Mouse (Mus musculus): ENCODE results near the gene Map3k5.
"Not testable (repeated sequence)": the region's sequence is repeated elsewhere in the genome, so short reads cannot be mapped to it uniquely, and the experiment has no call there.

The Map3k5 gene

GRCm38 (mm10) chr10:19934384-19935294 lies at the start of gene Map3k5:
Gene Map3k5 (plus strand): TSS chr10:19934472.
- DNase-seq (ENCODE audit: low read depth) = peak; percentile 73

GRCm38 (mm10) chr10:19886249-19886648 lies 48.0 kb upstream of the Map3k5 start:
- DNase-seq (ENCODE audit: low read depth) = peak; percentile 33

DNA sequence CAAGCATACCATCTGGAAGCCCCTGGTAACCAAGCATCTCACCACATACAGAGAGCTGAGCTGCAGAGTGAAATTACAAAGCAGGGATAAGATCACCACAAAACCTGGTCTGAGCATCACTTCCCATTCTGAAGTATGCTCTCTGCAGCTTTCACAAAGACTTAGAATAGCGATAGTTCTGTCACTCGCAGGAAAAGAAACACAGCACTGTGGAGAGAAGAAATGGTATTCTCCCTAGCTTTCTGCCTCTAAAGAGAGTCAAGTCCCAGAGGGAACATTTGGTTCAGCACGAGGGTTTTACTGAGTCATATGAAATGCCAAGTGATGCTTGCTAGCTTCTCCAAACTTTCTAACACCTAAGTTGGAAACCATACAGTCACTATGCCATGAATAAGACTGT lies 44.4 kb upstream of the Map3k5 start:
- no peak for DNase-seq (ENCODE audit: low read depth)

DNA sequence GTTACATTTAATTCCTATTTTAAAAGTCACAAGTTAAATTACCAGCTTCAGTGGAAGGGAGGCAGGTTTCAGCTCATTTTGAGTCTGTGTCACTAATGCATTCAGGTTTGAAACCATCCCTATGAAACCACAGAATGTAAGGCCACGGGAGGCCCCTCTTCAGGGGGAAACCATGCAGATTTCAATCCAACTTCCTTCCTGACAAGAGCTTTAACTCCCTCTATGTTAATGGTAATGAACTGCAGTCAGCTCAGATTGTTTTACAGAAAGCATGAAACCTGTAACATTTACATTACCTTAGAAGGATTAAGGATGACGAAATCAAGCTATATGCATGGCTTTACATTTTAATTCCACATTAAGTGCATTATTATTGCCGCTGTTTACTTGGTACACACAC lies 42.6 kb upstream of the Map3k5 start:
- DNase-seq (ENCODE audit: low read depth) = no peak

DNA sequence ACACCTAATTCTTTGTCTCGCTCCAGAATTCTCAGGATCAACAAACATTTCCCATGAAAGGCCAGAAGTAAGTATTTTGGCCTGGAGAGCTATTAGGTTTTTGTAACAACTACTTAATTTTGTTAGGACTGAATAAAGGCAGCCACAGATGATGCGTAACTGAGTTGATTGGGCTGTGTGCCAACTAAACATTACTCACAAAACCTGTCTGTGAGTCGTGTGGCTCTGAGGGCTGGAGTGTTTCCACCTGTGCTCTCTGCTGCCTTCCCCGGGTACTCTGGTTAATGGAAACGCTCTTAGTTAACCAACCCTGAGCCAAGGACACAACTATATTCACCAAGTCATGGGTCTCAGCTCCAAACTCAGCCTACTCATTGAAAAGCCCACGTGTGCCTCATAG lies 41.1 kb upstream of the Map3k5 start:
- DNase-seq (ENCODE audit: low read depth) = no peak

- DNase-seq (ENCODE audit: low read depth) = peak; percentile 69
Measured at GRCm38 (mm10) chr10:19893976-19894375, 40.3 kb upstream of the Map3k5 start.

- no peak for DNase-seq (ENCODE audit: low read depth)
Measured at GRCm38 (mm10) chr10:19900191-19900590, 34.1 kb upstream of the Map3k5 start.

GRCm38 (mm10) chr10:19901992-19902391 lies 32.3 kb upstream of the Map3k5 start:
- peak; percentile 30 for DNase-seq (ENCODE audit: low read depth)

GRCm38 (mm10) chr10:19904077-19904820 lies 30.0 kb upstream of the Map3k5 start:
- no peak for DNase-seq (ENCODE audit: low read depth)

- peak; percentile 99 for DNase-seq (ENCODE audit: low read depth)
Measured at GRCm38 (mm10) chr10:19907246-19907804, 26.9 kb upstream of the Map3k5 start, which contains the start of gene Pex7. Gene Pex7 (minus strand): TSS chr10:19907689.

GRCm38 (mm10) chr10:19908076-19908475 lies 26.2 kb upstream of the Map3k5 start:
- DNase-seq (ENCODE audit: low read depth) = no peak

GRCm38 (mm10) chr10:19910516-19910915 lies 23.8 kb upstream of the Map3k5 start:
- no peak for DNase-seq (ENCODE audit: low read depth)

DNA sequence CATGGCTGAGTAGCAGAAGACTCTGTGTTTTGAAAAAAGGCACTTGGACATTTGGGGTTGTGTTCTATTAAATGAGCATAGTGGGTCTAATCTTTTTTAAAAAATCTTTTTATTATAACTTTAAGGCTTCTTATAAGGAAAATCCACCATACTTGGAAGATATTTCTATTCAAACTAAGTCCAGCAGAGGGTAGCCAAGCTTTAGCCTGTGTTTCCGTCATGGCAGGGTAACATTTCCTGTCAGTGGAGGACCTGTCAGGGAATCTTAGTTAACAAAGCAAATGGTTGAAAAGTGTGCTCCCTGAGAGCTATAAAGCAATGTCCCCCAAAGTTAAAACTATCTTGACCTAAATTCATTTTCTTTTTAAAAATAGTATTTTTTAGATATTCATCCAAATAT lies 22.7 kb upstream of the Map3k5 start:
- DNase-seq (ENCODE audit: low read depth) = peak; percentile 46

DNA sequence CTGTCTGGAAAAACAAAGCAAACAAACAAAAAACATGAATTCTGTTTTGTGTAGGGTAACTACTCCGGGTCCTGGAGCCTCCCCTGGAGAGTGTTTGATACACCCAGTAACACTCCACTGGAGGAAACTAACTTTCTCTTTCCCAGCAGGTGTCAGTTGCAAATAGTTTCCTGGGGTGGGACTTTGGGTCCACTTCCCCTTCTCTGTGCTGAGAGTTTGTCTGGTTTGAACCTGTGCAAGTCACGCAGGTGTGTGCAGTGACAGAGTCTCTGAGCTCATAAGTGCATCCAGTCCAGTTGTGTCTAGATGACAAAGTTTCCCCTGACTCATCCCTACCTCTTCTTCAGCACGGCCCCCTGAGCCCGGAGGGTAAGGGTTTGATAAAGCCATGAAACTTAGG lies 20.5 kb upstream of the Map3k5 start:
- no peak for DNase-seq (ENCODE audit: low read depth)

DNA sequence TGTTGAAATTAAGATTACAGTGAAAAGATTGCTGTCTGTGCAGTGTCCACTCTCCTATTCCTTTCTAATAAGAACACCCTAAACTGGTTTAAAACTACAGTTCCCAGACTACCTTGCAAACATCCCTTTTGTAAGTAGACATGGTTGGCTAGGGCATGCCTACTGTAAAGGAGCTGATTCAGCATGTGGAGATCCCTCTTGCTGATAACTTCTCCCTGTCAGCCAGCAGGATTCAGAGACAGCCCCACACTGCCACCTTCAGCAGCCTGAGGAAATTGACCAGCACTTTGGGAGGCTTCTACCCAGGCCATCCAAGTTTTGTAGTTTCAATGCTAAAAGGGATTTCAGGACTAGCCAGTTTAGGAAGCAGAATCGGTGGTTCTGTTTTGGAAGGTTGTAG lies 19.0 kb upstream of the Map3k5 start:
- DNase-seq (ENCODE audit: low read depth) = no peak

- no peak for DNase-seq (ENCODE audit: low read depth)
Measured at GRCm38 (mm10) chr10:19922410-19922809, 11.9 kb upstream of the Map3k5 start.

DNA sequence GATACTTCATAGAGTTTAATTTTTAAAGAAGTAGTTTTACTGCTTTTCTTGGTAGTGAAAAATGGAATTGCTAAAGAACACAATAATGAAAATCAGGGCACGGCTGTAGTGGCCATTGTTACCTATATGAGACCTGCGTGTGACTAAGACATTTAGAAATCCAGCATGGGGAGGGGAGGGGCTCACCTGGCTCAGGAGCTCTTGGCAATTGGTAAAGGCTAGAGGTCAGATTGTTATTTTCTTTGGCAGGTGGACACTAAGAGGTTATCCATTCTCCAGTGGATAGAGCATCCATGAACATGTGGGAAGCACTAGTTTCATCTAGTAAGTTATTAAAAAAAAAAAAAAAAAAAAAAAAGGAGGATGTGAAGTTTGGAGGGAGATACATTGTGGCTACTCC lies 10.0 kb upstream of the Map3k5 start:
- DNase-seq (ENCODE audit: low read depth) = no peak

- not testable (repeated sequence) for DNase-seq (ENCODE audit: low read depth)
Measured at GRCm38 (mm10) chr10:19926391-19926897, 7.8 kb upstream of the Map3k5 start.

GRCm38 (mm10) chr10:19928205-19928604 lies 6.1 kb upstream of the Map3k5 start:
- no peak for DNase-seq (ENCODE audit: low read depth)

- no peak for DNase-seq (ENCODE audit: low read depth)
Measured at GRCm38 (mm10) chr10:19932986-19933385, 1.3 kb upstream of the Map3k5 start.

- DNase-seq (ENCODE audit: low read depth) = peak; percentile 87
Measured at GRCm38 (mm10) chr10:19933511-19934383, 525 bp upstream of the Map3k5 start.

- peak; percentile 44 for DNase-seq (ENCODE audit: low read depth)
Measured at GRCm38 (mm10) chr10:19935295-19935623, 987 bp downstream of the Map3k5 start.
